Mouse (Mus musculus) limb, embryonic 15.5 days (tissue): ENCODE measurements around the gene Kansl1l. TPM values are rescaled to one million over a fixed set of nuclear protein-coding genes. Genes with fewer than 3 reads are reported as not detected.

ENCODE experiments used
- ATAC-seq: fragments of 200-750 bp; cut with Nextera tagmentation; 2 replicates; pipeline ENCODE4 v1.8.0; 2017; ENCODE audit warnings: low read depth, moderate TSS enrichment; ENCODE audit not compliant: insufficient number of reproducible peaks, low FRiP score, low TSS enrichment
- H3K27ac ChIP-seq: fragments of 300-500 bp; sonication (generic); 2 replicates; pipeline ENCODE4 v1.5.1; 2015; ENCODE audit warnings: moderate library complexity, mild to moderate bottlenecking, inconsistent platforms
- H3K27me3 ChIP-seq: fragments of 300-500 bp; sonication (generic); 2 replicates; pipeline ENCODE4 v1.6.1; 2015; ENCODE audit warnings: inconsistent platforms
- H3K36me3 ChIP-seq: fragments of 300-500 bp; sonication (generic); 2 replicates; pipeline ENCODE4 v1.6.1; 2015; ENCODE audit warnings: inconsistent platforms
- H3K4me1 ChIP-seq: fragments of 300-500 bp; sonication (generic); 2 replicates; pipeline ENCODE4 v1.6.1; 2015; ENCODE audit warnings: inconsistent platforms
- H3K4me2 ChIP-seq: fragments of 300-500 bp; sonication (generic); 2 replicates; pipeline ENCODE4 v1.6.1; 2015; ENCODE audit warnings: mild to moderate bottlenecking, inconsistent platforms
- H3K4me3 ChIP-seq: fragments of 300-500 bp; sonication (generic); 2 replicates; pipeline ENCODE4 v1.5.1; 2015; ENCODE audit warnings: mild to moderate bottlenecking, inconsistent platforms
- H3K9ac ChIP-seq: fragments of 300-500 bp; sonication (generic); 2 replicates; pipeline ENCODE4 v1.6.1; 2015; ENCODE audit warnings: inconsistent platforms
- H3K9me3 ChIP-seq: fragments of 300-500 bp; sonication (generic); 2 replicates; pipeline ENCODE4 v1.6.1; 2016; ENCODE audit warnings: inconsistent platforms
- WGBS: fragments of 180-500 bp; shearing (Covaris S2); methylation state at CpG from one replicate; pipeline ENCODE4 v1.1.7; 2015; 5-methylcytosine and 5-hydroxymethylcytosine counted together
- polyA plus RNA-seq: library from polyadenylated mRNA; unstranded; fragments of >200 nt; fragmentation: Nextera tagmentation; extraction: Ambion mirVana; gene quantifications from 2 replicates; pipeline ENCODE4 v1.2.1, GENCODE M21; 2015

The Kansl1l gene
- polyA plus RNA-seq, 1 experiment from 2014 or later = 14.8 TPM

DNA sequence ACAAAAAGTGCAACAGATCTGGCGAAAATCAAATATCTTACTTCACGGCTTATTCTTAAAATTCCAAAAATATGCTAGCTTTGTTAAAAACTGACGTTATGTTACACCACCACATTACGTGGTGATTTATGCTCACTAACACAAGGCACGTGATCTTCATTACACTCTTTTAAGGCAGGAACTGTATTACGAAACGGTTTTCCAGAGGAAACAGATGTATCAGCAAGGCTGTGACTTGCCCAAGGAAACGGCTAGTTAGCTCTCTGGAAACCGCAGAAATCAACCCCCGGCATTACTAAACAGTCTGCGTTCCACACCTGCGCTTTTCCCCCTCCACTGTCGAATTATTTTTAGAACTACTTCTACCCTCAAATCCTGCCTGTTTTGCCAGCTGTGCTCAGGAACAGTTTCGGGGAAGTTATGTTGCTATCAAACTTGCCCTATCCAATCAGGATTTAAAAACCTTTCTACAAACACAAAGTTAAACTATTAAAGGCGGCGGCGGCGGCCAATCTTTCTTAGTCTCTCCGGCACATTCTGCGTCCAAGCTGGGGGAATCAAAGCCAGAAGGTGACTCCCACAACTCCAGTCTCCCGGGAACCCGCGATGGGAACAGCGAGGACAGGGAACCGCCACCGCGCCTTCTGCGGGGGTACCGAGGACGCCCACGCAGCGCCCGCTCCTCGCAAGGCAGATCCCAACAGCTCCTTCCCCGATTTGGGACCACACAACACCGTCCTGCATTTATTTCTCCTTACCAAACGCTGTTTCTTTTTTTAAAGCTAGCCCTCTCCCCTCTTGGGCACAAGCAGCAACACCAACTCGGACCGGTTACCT, 1.2 kb downstream of the Kansl1l start:
- ATAC-seq = peak; percentile 32; the same call in 1 of the 2 replicates
- H3K4me1 ChIP-seq = 0 out of 2 replicates have a peak, but pooled peaks cover 3% of the 10 kb centered on the region
- no peaks in the 10 kb centered on the region; the same call in 1 of the 2 replicates for H3K27me3 ChIP-seq
- peak overlapping the region; percentile 57 for H3K4me2 ChIP-seq
- under 1% methylated on average over 39 of the region's 39 CpGs for WGBS
- peak overlapping the region; percentile 70 for H3K9ac ChIP-seq
- peak overlapping the region; percentile 81 for H3K4me3 ChIP-seq
- H3K9me3 ChIP-seq = no peaks in the 10 kb centered on the region
- H3K36me3 ChIP-seq = no peaks in the 10 kb centered on the region
- peak overlapping the region; percentile 99 for H3K27ac ChIP-seq

- Histone ChIP-seq H3K9ac (no peak overlapping the region), H3K4me2 (no peak overlapping the region), H3K4me3 (no peak overlapping the region), H3K9me3 (no peaks in the 10 kb centered on the region), H3K4me1 (0 out of 2 replicates have a peak, but pooled peaks cover 3% of the 10 kb centered on the region), H3K27ac (no peak overlapping the region; the same call in 1 of the 2 replicates), H3K27me3 (no peaks in the 10 kb centered on the region; the same call in 1 of the 2 replicates), H3K36me3 (no peaks in the 10 kb centered on the region)
- 46% methylated on average over 8 of the region's 8 CpGs for WGBS
- no peak for ATAC-seq
Observed at GRCm38 (mm10) chr1:66814756-66815155, 2.6 kb downstream of the Kansl1l start.

GRCm38 (mm10) chr1:66813191-66813590, 4.2 kb downstream of the Kansl1l start:
- no peak overlapping the region for H3K27ac ChIP-seq
- ATAC-seq = no peak
- 0 out of 2 replicates have a peak, but pooled peaks cover 3% of the 10 kb centered on the region for H3K4me1 ChIP-seq
- H3K36me3 ChIP-seq = no peaks in the 10 kb centered on the region
- H3K9ac ChIP-seq = no peak overlapping the region
- WGBS = 46% methylated on average over 1 of the region's 1 CpGs
- no peak overlapping the region for H3K4me3 ChIP-seq
- H3K9me3 ChIP-seq = no peaks in the 10 kb centered on the region
- H3K27me3 ChIP-seq = no peaks in the 10 kb centered on the region
- H3K4me2 ChIP-seq = no peak overlapping the region

DNA sequence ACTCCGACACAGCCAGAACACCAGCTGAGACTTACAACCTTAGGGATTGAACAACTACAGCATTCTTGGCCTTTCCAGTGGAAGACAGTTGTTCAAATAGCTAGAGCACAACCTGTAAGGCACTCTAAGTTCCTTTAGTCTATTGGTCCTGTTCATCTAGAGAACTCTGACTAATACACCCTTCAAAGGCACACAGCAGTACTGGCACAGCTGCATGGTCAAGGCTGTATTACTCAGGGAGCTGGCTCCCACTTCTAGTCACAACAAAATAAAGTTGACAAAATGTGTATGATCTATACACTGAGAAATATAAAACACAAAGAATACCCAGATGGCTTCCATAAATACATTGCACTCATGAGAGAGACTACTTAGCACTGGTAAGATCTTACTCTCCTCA, 10.5 kb downstream of the Kansl1l start:
- H3K27ac ChIP-seq = no peak overlapping the region
- H3K36me3 ChIP-seq = no peaks in the 10 kb centered on the region
- no peak for ATAC-seq
- 70% methylated on average over 1 of the region's 1 CpGs for WGBS
- H3K4me1 ChIP-seq = no peaks in the 10 kb centered on the region
- no peak overlapping the region for H3K4me3 ChIP-seq
- H3K4me2 ChIP-seq = no peak overlapping the region
- no peak overlapping the region for H3K9ac ChIP-seq
- H3K9me3 ChIP-seq = no peaks in the 10 kb centered on the region
- no peaks in the 10 kb centered on the region for H3K27me3 ChIP-seq

DNA sequence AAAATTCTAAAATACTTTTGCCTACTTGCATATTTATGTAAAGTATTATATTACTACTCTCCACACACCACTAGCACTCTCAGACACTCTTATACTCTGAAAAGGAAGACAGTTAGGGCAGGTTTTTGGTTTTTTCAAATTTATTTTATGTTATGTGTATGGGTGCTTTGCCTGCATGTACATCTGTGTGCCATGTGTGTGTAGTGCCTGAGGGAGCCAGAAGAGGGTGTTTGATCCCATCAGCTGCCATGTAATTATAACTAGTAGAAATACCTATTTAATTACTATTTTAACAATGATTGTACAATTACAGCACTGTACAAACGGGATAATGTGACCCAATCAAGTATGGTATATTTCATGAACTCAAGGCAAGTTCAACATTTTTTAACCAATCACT, 12.0 kb downstream of the Kansl1l start:
- Histone ChIP-seq H3K27me3 (no peaks in the 10 kb centered on the region), H3K4me3 (no peak overlapping the region), H3K36me3 (peaks cover 8% of the 10 kb centered on the region), H3K9me3 (no peaks in the 10 kb centered on the region), H3K4me1 (no peaks in the 10 kb centered on the region), H3K9ac (no peak overlapping the region), H3K27ac (no peak overlapping the region), H3K4me2 (no peak overlapping the region)
- 40% methylated on average over 1 of the region's 1 CpGs for WGBS
- no peak for ATAC-seq

GRCm38 (mm10) chr1:66804710-66805109, 12.7 kb downstream of the Kansl1l start:
- Histone ChIP-seq H3K4me3 (no peak overlapping the region), H3K4me1 (no peaks in the 10 kb centered on the region)
- no peak for ATAC-seq

DNA sequence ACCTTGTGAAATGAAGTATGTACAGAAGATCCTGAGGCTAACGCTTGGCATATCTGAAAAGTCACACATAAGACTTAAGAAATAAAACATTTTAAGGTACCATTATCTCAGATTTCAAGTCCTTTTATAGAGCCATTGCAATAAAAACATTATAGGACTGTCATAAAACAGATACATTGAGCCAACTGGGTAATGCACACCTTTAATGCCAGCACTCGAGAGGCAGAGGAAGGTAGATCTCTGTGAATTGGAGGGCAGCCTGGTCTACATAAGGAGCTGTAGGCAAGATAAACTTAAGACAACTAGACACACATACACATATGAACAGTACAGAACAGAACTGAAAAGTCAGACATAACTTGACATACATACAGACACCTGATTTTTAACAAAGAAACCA, 19.4 kb downstream of the Kansl1l start:
- H3K9me3 ChIP-seq = no peaks in the 10 kb centered on the region
- no peaks in the 10 kb centered on the region for H3K27me3 ChIP-seq
- WGBS = 71% methylated on average over 2 of the region's 2 CpGs
- H3K27ac ChIP-seq = no peak overlapping the region
- H3K4me3 ChIP-seq = no peak overlapping the region
- H3K4me2 ChIP-seq = no peak overlapping the region
- H3K4me1 ChIP-seq = no peaks in the 10 kb centered on the region
- H3K36me3 ChIP-seq = peaks cover 19% of the 10 kb centered on the region
- no peak overlapping the region for H3K9ac ChIP-seq
- ATAC-seq = no peak

More at GRCm38 (mm10) chr1:66804710-66805109, 12.7 kb downstream of the Kansl1l start:
- Histone ChIP-seq H3K9me3 (no peaks in the 10 kb centered on the region), H3K27me3 (no peaks in the 10 kb centered on the region), H3K4me2 (no peak overlapping the region), H3K9ac (no peak overlapping the region), H3K36me3 (peaks cover 14% of the 10 kb centered on the region), H3K27ac (no peak overlapping the region)
- WGBS = 70% methylated on average over 5 of the region's 5 CpGs

DNA sequence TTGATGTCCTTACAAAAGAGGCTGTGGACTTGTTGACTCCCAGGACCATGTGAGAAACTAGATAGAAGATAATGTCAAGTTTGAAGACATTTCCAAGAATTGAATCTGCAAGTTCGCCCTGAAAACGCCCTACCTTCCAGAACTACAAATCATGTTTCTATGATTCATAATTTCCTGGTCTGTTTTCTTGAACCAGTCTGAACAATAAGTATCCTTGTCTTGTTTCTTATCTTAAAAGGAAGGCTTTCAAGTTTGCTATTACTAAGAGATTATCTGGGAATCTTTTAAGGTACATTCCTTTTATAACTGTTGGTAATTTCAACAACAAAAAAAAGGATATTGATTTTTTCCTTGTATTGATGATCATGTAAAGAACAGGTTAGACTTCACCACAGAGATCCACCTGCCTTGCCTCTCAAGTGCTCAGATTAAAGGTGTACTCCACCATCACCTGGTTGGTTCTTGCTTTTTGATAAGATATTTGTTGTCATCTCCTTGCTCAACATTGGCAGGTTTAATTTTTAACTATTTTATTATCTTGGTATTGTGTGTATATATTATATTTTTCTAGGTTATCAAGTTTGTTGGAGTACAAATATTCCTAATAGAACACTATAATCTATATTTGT, 24.4 kb downstream of the Kansl1l start:
- Histone ChIP-seq H3K36me3 (no peaks in the 10 kb centered on the region), H3K9me3 (no peaks in the 10 kb centered on the region), H3K4me3 (no peak overlapping the region), H3K9ac (no peak overlapping the region), H3K4me2 (no peak overlapping the region), H3K4me1 (no peaks in the 10 kb centered on the region), H3K27ac (no peak overlapping the region), H3K27me3 (no peaks in the 10 kb centered on the region)
- no peak for ATAC-seq
- 89% methylated on average over 2 of the region's 2 CpGs for WGBS

DNA sequence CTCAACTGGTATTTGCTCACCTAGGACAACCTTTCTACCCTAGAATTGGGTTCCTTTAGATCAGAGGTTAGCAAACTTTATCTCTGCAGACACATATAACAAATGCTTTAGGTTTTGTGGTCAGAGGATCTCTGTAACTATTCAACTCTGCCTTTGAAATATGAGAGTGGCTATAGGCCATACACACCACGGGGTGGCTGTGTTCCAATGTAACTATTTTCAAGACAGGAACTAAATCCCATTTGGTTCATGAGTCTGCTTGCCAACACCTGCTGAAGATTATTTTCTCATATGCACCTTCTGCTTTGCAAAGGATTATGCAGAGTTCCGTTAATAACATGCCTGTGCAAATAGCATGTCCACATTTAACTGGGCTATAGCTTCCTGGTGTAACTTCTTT, 35.1 kb downstream of the Kansl1l start:
- no peaks in the 10 kb centered on the region for H3K27me3 ChIP-seq
- no peaks in the 10 kb centered on the region for H3K36me3 ChIP-seq
- no peak overlapping the region for H3K4me3 ChIP-seq
- 0 out of 2 replicates have a peak, but pooled peaks cover 3% of the 10 kb centered on the region for H3K4me1 ChIP-seq
- no peak overlapping the region for H3K4me2 ChIP-seq
- H3K27ac ChIP-seq = no peak overlapping the region
- WGBS = 20% methylated on average over 2 of the region's 2 CpGs
- no peaks in the 10 kb centered on the region for H3K9me3 ChIP-seq
- H3K9ac ChIP-seq = no peak overlapping the region
- ATAC-seq = no peak

DNA sequence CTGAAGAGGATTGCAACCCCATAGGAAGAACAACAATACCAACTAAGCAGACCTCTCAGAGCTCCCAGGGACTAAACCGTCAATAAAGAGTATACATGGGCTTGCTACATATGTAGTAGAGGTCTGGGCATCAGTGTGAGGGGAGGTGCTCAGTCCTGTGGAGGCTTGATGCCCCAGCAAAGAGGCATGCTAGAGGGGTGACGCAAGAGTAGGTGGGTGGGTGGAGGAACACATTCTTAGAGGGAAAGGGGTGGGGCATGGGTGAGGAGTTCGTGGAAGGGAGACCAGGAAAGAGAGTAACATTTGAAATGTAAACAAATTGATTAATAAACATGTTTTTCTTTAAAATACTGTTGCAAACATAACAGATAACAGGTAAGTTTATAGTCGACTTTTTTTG, 36.3 kb downstream of the Kansl1l start:
- H3K9ac ChIP-seq = no peak overlapping the region

GRCm38 (mm10) chr1:66778798-66779197, 38.6 kb downstream of the Kansl1l start:
- no peak overlapping the region for H3K27ac ChIP-seq
- ATAC-seq = no peak
- H3K4me1 ChIP-seq = 0 out of 2 replicates have a peak, but pooled peaks cover 3% of the 10 kb centered on the region
- H3K36me3 ChIP-seq = no peaks in the 10 kb centered on the region
- 91% methylated on average over 1 of the region's 1 CpGs for WGBS
- H3K9ac ChIP-seq = no peak overlapping the region
- no peaks in the 10 kb centered on the region for H3K27me3 ChIP-seq
- no peaks in the 10 kb centered on the region for H3K9me3 ChIP-seq
- no peak overlapping the region for H3K4me3 ChIP-seq
- H3K4me2 ChIP-seq = no peak overlapping the region

More for the DNA sequence above, 36.3 kb downstream of the Kansl1l start:
- Histone ChIP-seq H3K4me2 (no peak overlapping the region), H3K4me1 (0 out of 2 replicates have a peak, but pooled peaks cover 3% of the 10 kb centered on the region), H3K36me3 (no peaks in the 10 kb centered on the region), H3K27me3 (no peaks in the 10 kb centered on the region), H3K9me3 (no peaks in the 10 kb centered on the region), H3K27ac (no peak overlapping the region), H3K4me3 (no peak overlapping the region)
- no peak for ATAC-seq
- WGBS = 81% methylated on average over 4 of the region's 4 CpGs

DNA sequence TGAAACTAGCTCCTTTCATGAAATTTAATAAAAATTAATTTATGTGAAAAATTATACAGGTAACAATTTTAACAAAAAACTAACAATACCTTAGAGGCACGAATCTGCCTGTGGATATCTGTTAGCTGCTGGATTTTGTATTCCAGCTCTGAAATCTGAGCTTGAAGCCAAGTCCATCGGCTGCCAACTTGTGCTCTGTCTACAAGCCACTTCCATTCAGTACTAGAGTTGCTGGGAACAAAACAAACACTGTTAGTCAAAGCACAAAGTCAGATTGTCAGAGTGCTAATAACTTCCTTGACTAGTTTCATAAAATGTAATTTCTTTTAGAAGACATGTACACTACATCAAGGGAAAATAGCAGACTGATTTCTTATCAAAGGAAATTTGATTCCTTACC, 39.5 kb downstream of the Kansl1l start:
- H3K9ac ChIP-seq = no peak overlapping the region
- no peaks in the 10 kb centered on the region for H3K27me3 ChIP-seq
- WGBS = 56% methylated on average over 2 of the region's 2 CpGs

More for the DNA sequence above, 39.5 kb downstream of the Kansl1l start:
- no peak for ATAC-seq
- Histone ChIP-seq H3K9me3 (no peaks in the 10 kb centered on the region), H3K36me3 (no peaks in the 10 kb centered on the region), H3K4me1 (0 out of 2 replicates have a peak, but pooled peaks cover 3% of the 10 kb centered on the region), H3K27ac (no peak overlapping the region), H3K4me2 (no peak overlapping the region), H3K4me3 (no peak overlapping the region)
